Mouse (Mus musculus): ENCODE results near the gene Gatc. TPM values are rescaled to one million over a fixed set of nuclear protein-coding genes. Genes with fewer than 3 reads are reported as not detected.

Gatc gene
- polyA plus RNA-seq, 1 experiment, result 7.3 TPM

DNA sequence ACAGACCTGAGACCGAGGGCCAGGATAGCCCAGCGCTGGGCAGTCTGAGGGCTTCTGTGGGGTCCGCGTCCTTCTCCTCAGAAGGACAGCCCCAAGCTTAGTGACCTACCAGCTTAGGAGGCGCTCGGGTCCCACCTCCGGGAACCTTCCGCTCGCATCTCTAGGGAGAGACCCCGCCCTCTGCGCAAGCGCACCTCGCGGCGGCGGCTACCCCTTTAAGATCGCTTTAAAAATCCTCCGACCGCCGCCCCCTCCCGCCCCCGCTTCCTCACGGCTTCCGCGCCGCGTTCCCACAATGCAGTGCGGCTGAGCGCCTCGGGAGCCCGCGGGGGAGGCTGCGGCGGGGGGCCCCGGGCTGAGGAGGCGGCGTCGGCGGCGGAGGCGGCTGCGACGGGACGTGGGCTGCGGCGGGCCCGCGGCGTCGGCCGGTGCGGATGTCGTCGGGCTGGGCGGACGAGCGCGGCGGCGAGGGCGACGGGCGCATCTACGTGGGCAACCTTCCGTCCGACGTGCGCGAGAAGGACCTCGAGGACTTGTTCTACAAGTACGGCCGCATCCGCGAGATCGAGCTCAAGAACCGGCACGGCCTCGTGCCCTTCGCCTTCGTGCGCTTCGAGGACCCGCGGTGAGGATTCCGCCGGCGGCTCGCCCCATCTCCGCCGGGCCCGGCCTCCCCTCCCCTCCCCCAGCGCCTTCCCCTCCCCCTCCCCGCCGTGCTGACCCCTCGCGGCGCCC, 13.9 kb downstream of the Gatc start, which contains the start of gene Srsf9:
Srsf9 (plus strand) TSS at position 303 of the 735 bp plus-strand sequence.
- Histone ChIP-seq H3K4me3 (replicated peaks; ENCODE audit: control insufficient read depth, low read depth, low read length) (peak within 1 kb of the TSS; percentile 92), H3K27ac (ENCODE audit: control insufficient read depth, insufficient read depth, low read depth, low read length, poor library complexity) (peak within 1 kb of the TSS; percentile 92), H3K4me1 (ENCODE audit: control insufficient read depth, insufficient read depth, low read length) (no peaks in the 10 kb centered on the region)
- TF ChIP-seq POLR2A (IDR thresholded peaks at IDR 0.05; ENCODE audit: borderline replicate concordance, control insufficient read depth, low read depth, low read length), result peak; percentile 61; the same call in 1 of the 2 replicates
- TF ChIP-seq CTCF (IDR thresholded peaks at IDR 0.05; ENCODE audit: control insufficient read depth, insufficient read depth, low read length), result no peak
- under 1% methylated on average over 94 of the region's 97 CpGs for WGBS

DNA sequence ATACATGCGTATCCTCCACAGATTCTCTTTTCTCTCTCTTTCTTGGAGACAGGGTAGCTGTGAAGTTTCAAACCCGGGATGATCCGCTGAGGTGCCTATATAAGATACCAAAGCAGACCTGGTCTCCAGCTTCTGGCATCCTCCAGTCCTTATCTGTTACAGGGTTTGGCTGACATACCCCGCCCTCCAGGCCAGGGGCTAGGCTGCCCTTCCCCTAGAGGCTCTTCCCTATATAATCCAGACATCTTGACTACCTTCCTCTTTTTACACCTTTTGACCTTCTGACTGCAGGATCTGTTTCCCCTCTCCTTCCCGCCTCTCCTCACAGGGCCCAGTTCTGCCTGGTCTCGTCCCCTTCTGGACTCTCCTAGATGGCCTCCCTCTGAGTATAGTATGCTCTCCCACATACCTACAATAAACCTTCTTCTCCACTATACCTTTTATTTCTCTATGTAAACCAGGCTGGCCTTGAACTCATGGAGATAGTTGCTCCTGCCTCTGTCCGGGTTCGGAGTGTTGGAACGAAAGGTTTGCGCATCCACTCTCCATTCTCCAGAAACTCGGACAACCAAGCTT, 14.6 kb downstream of the Gatc start:
- no peaks in the 10 kb centered on the region for H3K4me1 ChIP-seq (ENCODE audit: control insufficient read depth, insufficient read depth, low read length)
- no peak for TF ChIP-seq POLR2A (IDR thresholded peaks at IDR 0.05; ENCODE audit: borderline replicate concordance, control insufficient read depth, low read depth, low read length)
- no peak for TF ChIP-seq CTCF (IDR thresholded peaks at IDR 0.05; ENCODE audit: control insufficient read depth, insufficient read depth, low read length)
- H3K4me3 ChIP-seq (replicated peaks; ENCODE audit: control insufficient read depth, low read depth, low read length), result peak overlapping the region; percentile 83
- WGBS, result 15% methylated on average over 11 of the region's 11 CpGs
- H3K27ac ChIP-seq (ENCODE audit: control insufficient read depth, insufficient read depth, low read depth, low read length, poor library complexity), result peak overlapping the region; percentile 92

DNA sequence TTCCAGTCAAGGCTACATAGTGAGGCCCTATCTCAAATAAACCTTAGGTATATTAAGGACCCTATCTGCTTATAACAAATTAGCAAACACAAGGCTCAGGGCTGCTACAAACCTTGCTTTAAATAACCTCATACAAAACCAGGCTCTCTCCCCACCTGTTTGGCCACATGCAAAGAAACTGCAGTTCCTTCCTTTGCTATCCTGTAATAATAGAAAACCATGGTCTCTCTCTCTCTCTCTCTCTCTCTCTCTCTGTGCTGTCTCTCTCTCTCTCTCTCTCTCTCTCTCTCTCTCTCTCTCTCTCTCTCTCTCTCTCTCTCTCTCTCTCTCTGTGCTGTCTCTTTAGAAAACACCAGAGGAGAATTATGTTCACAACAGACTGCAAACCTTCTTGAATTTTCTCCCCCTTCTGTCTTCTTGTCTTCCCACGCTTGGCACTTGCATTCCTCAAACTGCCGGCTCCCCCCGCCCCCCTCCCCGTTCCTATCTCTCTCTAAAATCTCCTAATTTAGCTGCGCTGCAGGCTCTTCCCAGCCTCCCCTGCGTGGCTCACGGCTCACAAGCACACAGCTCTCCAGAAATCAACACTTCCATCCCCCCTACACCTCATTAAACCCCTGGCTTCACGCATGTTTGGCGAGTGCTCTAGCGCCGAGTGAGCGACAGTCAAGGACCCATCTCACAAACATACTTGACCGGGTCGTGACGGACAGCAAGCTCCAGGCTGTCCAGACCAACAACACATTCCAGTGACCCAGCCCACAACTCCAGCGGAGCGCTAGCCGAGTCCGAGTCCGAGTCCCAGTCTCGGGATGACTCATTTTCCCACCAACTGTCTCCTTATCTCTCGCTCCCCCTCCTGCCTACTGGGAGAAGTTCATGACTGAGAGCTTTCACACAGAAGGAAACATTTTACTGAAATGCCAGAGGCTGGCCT, 21.7 kb downstream of the Gatc start:
- 2% methylated on average over 22 of the region's 22 CpGs for WGBS
- Histone ChIP-seq H3K4me1 (ENCODE audit: control insufficient read depth, insufficient read depth, low read length) (no peaks in the 10 kb centered on the region; the same call in 1 of the 2 replicates), H3K27ac (ENCODE audit: control insufficient read depth, insufficient read depth, low read depth, low read length, poor library complexity) (peak overlapping the region; percentile 0; the same call in 1 of the 2 replicates), H3K4me3 (replicated peaks; ENCODE audit: control insufficient read depth, low read depth, low read length) (peak overlapping the region; percentile 55)
- TF ChIP-seq CTCF (IDR thresholded peaks at IDR 0.05; ENCODE audit: control insufficient read depth, insufficient read depth, low read length) (peak; percentile 33; the same call in 1 of the 2 replicates), POLR2A (IDR thresholded peaks at IDR 0.05; ENCODE audit: borderline replicate concordance, control insufficient read depth, low read depth, low read length) (no peak)

DNA sequence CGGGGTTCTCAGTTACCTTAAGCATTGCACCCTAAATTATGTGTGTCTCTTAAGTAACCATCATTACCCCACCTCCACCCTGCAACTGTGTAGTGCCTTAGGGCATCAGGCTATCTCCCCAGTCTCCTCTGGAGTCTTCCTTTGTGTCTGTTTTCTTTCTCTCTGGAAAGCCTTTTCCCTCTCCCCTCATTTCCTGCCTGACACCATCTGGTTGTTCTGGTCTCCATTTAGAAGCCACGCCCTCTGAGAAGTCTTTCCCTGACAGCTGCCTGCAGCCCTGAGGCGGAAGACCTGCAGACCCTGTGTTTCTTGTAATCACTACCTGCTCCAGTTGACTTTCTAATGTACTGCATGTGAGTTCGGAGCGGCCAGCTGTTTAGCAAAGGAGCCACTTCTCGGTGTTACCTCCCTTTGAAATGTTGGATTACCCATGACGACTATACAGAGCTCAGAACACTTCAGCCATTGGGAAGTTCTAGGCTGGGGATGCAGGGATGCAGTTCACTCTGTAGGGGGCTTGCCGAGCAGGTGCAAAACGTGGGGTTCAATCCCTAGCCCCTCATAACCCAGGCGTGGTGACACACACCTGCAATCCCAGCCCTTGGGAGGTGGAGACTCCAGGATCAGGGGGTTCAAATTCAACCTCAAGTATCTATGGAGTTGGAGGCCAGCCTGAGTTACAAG, 23.2 kb downstream of the Gatc start:
- Histone ChIP-seq H3K27ac (ENCODE audit: control insufficient read depth, insufficient read depth, low read depth, low read length, poor library complexity) (no peak overlapping the region), H3K4me1 (ENCODE audit: control insufficient read depth, insufficient read depth, low read length) (peaks cover 3% of the 10 kb centered on the region; the same call in 1 of the 2 replicates), H3K4me3 (replicated peaks; ENCODE audit: control insufficient read depth, low read depth, low read length) (no peak overlapping the region)
- 40% methylated on average over 10 of the region's 10 CpGs for WGBS
- TF ChIP-seq POLR2A (IDR thresholded peaks at IDR 0.05; ENCODE audit: borderline replicate concordance, control insufficient read depth, low read depth, low read length) (no peak), CTCF (IDR thresholded peaks at IDR 0.05; ENCODE audit: control insufficient read depth, insufficient read depth, low read length) (no peak)

DNA sequence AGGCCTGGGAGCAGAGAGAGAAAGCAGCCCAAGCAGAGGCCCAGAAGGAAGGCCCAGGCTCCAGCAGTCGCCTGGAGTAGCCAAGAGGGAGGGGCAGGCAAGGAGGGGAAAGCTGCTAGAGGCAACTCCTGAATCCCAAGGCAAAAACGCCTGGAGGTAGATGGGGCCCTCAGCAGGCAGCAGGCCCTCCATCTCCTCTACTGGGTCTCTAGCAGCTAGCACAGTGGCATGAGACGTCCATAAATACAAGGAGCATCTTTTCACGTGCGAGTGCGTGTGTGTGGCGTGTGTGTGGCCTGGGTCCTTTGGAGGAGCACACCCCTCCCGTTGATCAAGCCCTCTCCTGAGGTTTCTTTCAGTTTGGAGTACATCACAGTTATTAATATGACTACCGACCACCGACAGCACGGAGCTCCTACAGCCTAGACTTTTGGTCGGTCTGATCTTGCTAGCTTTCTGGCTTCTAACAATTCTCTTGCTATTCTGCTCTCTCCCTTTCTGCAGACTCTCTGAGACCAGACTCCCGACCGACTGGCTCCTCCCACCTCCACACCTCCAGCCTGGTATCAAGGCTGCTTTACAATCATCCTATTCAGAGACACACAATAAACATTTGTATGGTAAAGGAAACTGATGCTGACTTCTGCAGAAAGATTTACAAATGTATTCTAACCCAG, 23.9 kb downstream of the Gatc start:
- H3K4me3 ChIP-seq (replicated peaks; ENCODE audit: control insufficient read depth, low read depth, low read length), result no peak overlapping the region
- no peak overlapping the region for H3K27ac ChIP-seq (ENCODE audit: control insufficient read depth, insufficient read depth, low read depth, low read length, poor library complexity)
- 59% methylated on average over 14 of the region's 14 CpGs for WGBS
- peaks cover 3% of the 10 kb centered on the region; the same call in 1 of the 2 replicates for H3K4me1 ChIP-seq (ENCODE audit: control insufficient read depth, insufficient read depth, low read length)
- TF ChIP-seq CTCF (IDR thresholded peaks at IDR 0.05; ENCODE audit: control insufficient read depth, insufficient read depth, low read length), result no peak
- no peak for TF ChIP-seq POLR2A (IDR thresholded peaks at IDR 0.05; ENCODE audit: borderline replicate concordance, control insufficient read depth, low read depth, low read length)

DNA sequence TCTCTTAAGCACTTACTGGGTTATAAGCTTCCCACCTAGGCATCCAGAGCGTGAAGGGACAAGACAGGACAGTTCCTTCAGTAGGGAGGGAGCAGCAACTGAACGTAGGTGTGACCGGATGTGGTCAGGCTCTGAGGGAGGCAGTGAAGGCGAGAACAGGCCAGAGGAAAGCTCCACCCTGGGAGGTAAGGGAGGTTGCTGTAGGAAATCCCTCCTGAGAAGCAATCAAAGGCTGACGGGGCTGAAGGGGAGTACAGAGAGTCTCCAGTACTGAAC, 27.4 kb downstream of the Gatc start:
- Histone ChIP-seq H3K4me1 (ENCODE audit: control insufficient read depth, insufficient read depth, low read length) (peaks cover 3% of the 10 kb centered on the region; the same call in 1 of the 2 replicates), H3K4me3 (replicated peaks; ENCODE audit: control insufficient read depth, low read depth, low read length) (peak overlapping the region; percentile 22), H3K27ac (ENCODE audit: control insufficient read depth, insufficient read depth, low read depth, low read length, poor library complexity) (peak overlapping the region; percentile 35; the same call in 1 of the 2 replicates)
- WGBS, result 44% methylated on average over 5 of the region's 5 CpGs
- TF ChIP-seq CTCF (IDR thresholded peaks at IDR 0.05; ENCODE audit: control insufficient read depth, insufficient read depth, low read length) (no peak), POLR2A (IDR thresholded peaks at IDR 0.05; ENCODE audit: borderline replicate concordance, control insufficient read depth, low read depth, low read length) (no peak)

Measured in bone marrow, adult 2 months (tissue).